9 mouse cellular contexts compared by ENCODE assay signal in genomic region chr8:74980060-74980710, GRCm38 (mm10). TPM values are rescaled to one million over a fixed set of nuclear protein-coding genes. Genes with fewer than 3 reads are reported as not detected.
DNase-seq lines count a peak whose midpoint lies in the region; ATAC-seq and TF ChIP-seq lines count a peak whose summit lies in the region.
"Had no signal": no experiment of that assay in that cellular context is flagged by ENCODE, and none has a peak within 500 bp of the region (broad histone marks: within the 10 kb centered on the region; RNA-seq: fewer than 3 reads in every experiment).

No protein-coding gene starts in this region.

- H3K4me1 ChIP-seq in liver, embryonic 11.5 days (replicated peaks; ENCODE audit: control insufficient read depth, insufficient read depth, low read length): peaks cover 2% of the 10 kb centered on the region; the same call in 1 of the 2 replicates
- H3K4me1 ChIP-seq in liver, embryonic 12.5 days: peaks cover 7% of the 10 kb centered on the region; the same call in 1 of the 2 replicates
- no peaks in the 10 kb centered on the region; a peak in 1 of 4 replicates for H3K4me1 ChIP-seq in MEL (ENCODE audit: control insufficient read depth in 1 of 2, insufficient read depth in 2 of 2, low read length in 2 of 2)
- peaks cover 14% of the 10 kb centered on the region for H3K4me1 ChIP-seq in megakaryocyte, embryonic 14.5 days

- no peaks in the 10 kb centered on the region for H3K9me3 ChIP-seq in liver, embryonic 11.5 days (ENCODE audit: control insufficient read depth, low read length)
- no peaks in the 10 kb centered on the region for H3K9me3 ChIP-seq in liver, embryonic 12.5 days (replicated peaks)
- no peaks in the 10 kb centered on the region for H3K9me3 ChIP-seq in MEL (replicated peaks; ENCODE audit: insufficient read depth, low read length)
- 0 out of 2 replicates have a peak, but pooled peaks cover 8% of the 10 kb centered on the region for H3K9me3 ChIP-seq in megakaryocyte, embryonic 14.5 days

- no peaks in the 10 kb centered on the region for H3K27me3 ChIP-seq in liver, embryonic 11.5 days (replicated peaks; ENCODE audit: control insufficient read depth, insufficient read depth, low read length)
- H3K27me3 ChIP-seq in liver, embryonic 12.5 days (replicated peaks): no peaks in the 10 kb centered on the region
- H3K27me3 ChIP-seq in MEL (ENCODE audit: control insufficient read depth in 1 of 2, insufficient read depth in 2 of 2, low read length in 2 of 2): no peaks in the 10 kb centered on the region
- peaks cover 2% of the 10 kb centered on the region for H3K27me3 ChIP-seq in megakaryocyte, embryonic 14.5 days (replicated peaks)

- H3K4me2 ChIP-seq in liver, embryonic 11.5 days: peak overlapping the region; percentile 31
- H3K4me2 ChIP-seq in liver, embryonic 12.5 days: no peak overlapping the region; the same call in 1 of the 2 replicates

- H3K9ac ChIP-seq in liver, embryonic 11.5 days (ENCODE audit: low read depth, low read length): no peak overlapping the region
- H3K9ac ChIP-seq in liver, embryonic 12.5 days: no peak overlapping the region
- no peak overlapping the region for H3K9ac ChIP-seq in MEL (ENCODE audit: control insufficient read depth, low read depth, low read length, poor library complexity, severe bottlenecking)

- H3K36me3 ChIP-seq in liver, embryonic 11.5 days (ENCODE audit: control insufficient read depth, insufficient read depth, low read length): no peaks in the 10 kb centered on the region
- H3K36me3 ChIP-seq in liver, embryonic 12.5 days: no peaks in the 10 kb centered on the region
- H3K36me3 ChIP-seq in MEL (ENCODE audit: control insufficient read depth in 1 of 2, insufficient read depth in 2 of 2, low read length in 2 of 2): no peaks in the 10 kb centered on the region
- H3K36me3 ChIP-seq in megakaryocyte, embryonic 14.5 days (replicated peaks; ENCODE audit: low read length): no peaks in the 10 kb centered on the region

- peak; percentile 6 for DNase-seq in CD4-positive, CD25-positive, alpha-beta regulatory T cell, adult 2 months (ENCODE audit: low read depth, low spot score)
- no peak for DNase-seq in liver, embryonic 11.5 days (ENCODE audit: low spot score)
- peak; percentile 26 for DNase-seq in MEL (ENCODE audit: low read depth, low spot score)
- no peak for DNase-seq in layer of hippocampus, postnatal 10 days (ENCODE audit: low spot score in 2 of 2)
- no peak for DNase-seq in left cerebral cortex, postnatal 4 days
- DNase-seq: cerebellum, adult 11-12 months had no signal

- no peak for ATAC-seq in CD4-positive, CD25-positive, alpha-beta regulatory T cell, adult 4 months
- ATAC-seq in liver, embryonic 11.5 days (replicated peaks; ENCODE audit: low FRiP score): peak; percentile 53; the same call in 1 of the 2 replicates
- no peak for ATAC-seq in liver, embryonic 12.5 days

- intact Hi-C loops in left cerebral cortex, postnatal 4 days (cut with DNase I): no loop called here

- H3K79me2 ChIP-seq in MEL (ENCODE audit: control insufficient read depth, insufficient read depth, low read length, poor library complexity): no peaks in the 10 kb centered on the region

- H3K4me3 ChIP-seq in liver, embryonic 11.5 days (ENCODE audit: low read depth, low read length): no peak overlapping the region
- no peak overlapping the region for H3K4me3 ChIP-seq in liver, embryonic 12.5 days
- no peak overlapping the region for H3K4me3 ChIP-seq in MEL (ENCODE audit: control insufficient read depth in 1 of 2, insufficient read depth in 1 of 2, low read depth in 2 of 2, low read length in 2 of 2)
- peak overlapping the region; percentile 70 for H3K4me3 ChIP-seq in megakaryocyte, embryonic 14.5 days (replicated peaks)

- WGBS in liver, embryonic 11.5 days: 29% methylated on average over 9 of the region's 9 CpGs
- 16% methylated on average over 9 of the region's 9 CpGs for WGBS in liver, embryonic 12.5 days (ENCODE audit: insufficient replicate concordance)

- TF ChIP-seq POLR2A in MEL (IDR thresholded peaks at IDR 0.05; ENCODE audit: control insufficient read depth in 1 of 2, insufficient read depth in 1 of 2, low read depth in 1 of 2, low read length in 2 of 2, poor library complexity in 1 of 2): no peak

- H3K27ac ChIP-seq in liver, embryonic 11.5 days (ENCODE audit: low read depth, low read length): no peak overlapping the region
- H3K27ac ChIP-seq in liver, embryonic 12.5 days: no peak overlapping the region
- H3K27ac ChIP-seq in MEL (ENCODE audit: control insufficient read depth, low read depth, low read length): no peak overlapping the region

- TF ChIP-seq CTCF in MEL (IDR thresholded peaks at IDR 0.05 in 2 of 3, conservative IDR thresholded peaks at IDR 0.05 in 1 of 3; ENCODE audit: control insufficient read depth in 1 of 3, insufficient read depth in 1 of 3, low read depth in 2 of 3, low read length in 3 of 3, poor library complexity in 1 of 3, severe bottlenecking in 1 of 3): no peak

- no peak for TF ChIP-seq RAD21 in MEL (IDR thresholded peaks at IDR 0.05; ENCODE audit: low read depth, low read length)

- no peak; a peak in 1 of 4 replicates for TF ChIP-seq EP300 in MEL (IDR thresholded peaks at IDR 0.05; ENCODE audit: low read depth in 1 of 2, low read length in 2 of 2)

TF ChIP-seq in MEL, 35 proteins besides CTCF, POLR2A, EP300 and RAD21:
- TF ChIP-seq ELF1 (IDR thresholded peaks at IDR 0.05; ENCODE audit: low read depth, low read length): no peak
- TF ChIP-seq ETS1 (IDR thresholded peaks at IDR 0.05; ENCODE audit: low read depth, low read length): peak; percentile 67; the same call in 1 of the 2 replicates

RNA-seq across cellular contexts. Expression of gene Hmgxb4, which starts 13.0 kb away (rescaled TPM):
- polyA plus RNA-seq in CD4-positive, CD25-positive, alpha-beta regulatory T cell, adult 4 months (2017; shearing (Covaris generic)): 10 to 100 TPM; 34.7 to 52.0 TPM
- polyA plus RNA-seq in liver, embryonic 11.5 days (2014; fragmentation: Nextera tagmentation; extraction: Ambion mirVana): 29.8 and 32.4 TPM in 2 replicates
- polyA plus RNA-seq in liver, embryonic 12.5 days (2016; fragmentation: Nextera tagmentation; extraction: Ambion mirVana): 17.6 and 18.3 TPM in 2 replicates
- 21.8 and 22.8 TPM in 2 replicates for total RNA-seq in MEL (2012; rRNA removed)
- 10 to 100 TPM in 1 of 2 experiments, not detected in 1; 32.6 TPM for polyA plus RNA-seq in MEL (2012; ENCODE audit: insufficient read depth in 1 of 2, insufficient read length in 2 of 2, low read depth in 1 of 2, low replicate concordance in 2 of 2, missing spikeins in 1 of 2)
- 2.9 and 7.8 TPM in 2 replicates for polyA plus RNA-seq in megakaryocyte, embryonic 14.5 days (2012; ENCODE audit: insufficient read depth, low replicate concordance)
- 10 to 100 TPM; 26.2 to 30.3 TPM for total RNA-seq in layer of hippocampus, postnatal 10 days (2021)
- 10 to 100 TPM; 43.8 to 45.7 TPM for total RNA-seq in left cerebral cortex, postnatal 4 days (2021)

RNA-seq across cellular contexts. Expression of gene Tom1, which starts 53.3 kb away (rescaled TPM):
- polyA plus RNA-seq in CD4-positive, CD25-positive, alpha-beta regulatory T cell, adult 4 months (2017; shearing (Covaris generic)): 10 to 100 TPM; 14.1 to 14.6 TPM
- polyA plus RNA-seq in liver, embryonic 11.5 days (2014; fragmentation: Nextera tagmentation; extraction: Ambion mirVana): 22.2 and 24.6 TPM in 2 replicates
- 14.6 and 16.1 TPM in 2 replicates for polyA plus RNA-seq in liver, embryonic 12.5 days (2016; fragmentation: Nextera tagmentation; extraction: Ambion mirVana)
- total RNA-seq in MEL (2012; rRNA removed): 17.6 and 18.0 TPM in 2 replicates
- 10 to 100 TPM in 1 of 2 experiments, not detected in 1; 32.6 TPM for polyA plus RNA-seq in MEL (2012; ENCODE audit: insufficient read depth in 1 of 2, insufficient read length in 2 of 2, low read depth in 1 of 2, low replicate concordance in 2 of 2, missing spikeins in 1 of 2)
- polyA plus RNA-seq in megakaryocyte, embryonic 14.5 days (2012; ENCODE audit: insufficient read depth, low replicate concordance): 36.8 and 115 TPM in 2 replicates
- 10 to 100 TPM; 34.8 to 36.7 TPM for total RNA-seq in layer of hippocampus, postnatal 10 days (2021)
- total RNA-seq in left cerebral cortex, postnatal 4 days (2021): 10 to 100 TPM; 22.3 to 25.0 TPM

Comparison
In these comparisons a context has a peak if more than half of its experiments do, and no peak if none do; other contexts are left out.
1. DNase-seq: peak in CD4-positive, CD25-positive, alpha-beta regulatory T cell, adult 2 months (single experiment) and MEL (single experiment); none in liver, embryonic 11.5 days (single experiment), layer of hippocampus, postnatal 10 days (0 of 2) and left cerebral cortex, postnatal 4 days (single experiment).